Mouse (Mus musculus): ENCODE results near the gene Trio. TPM values are rescaled to one million over a fixed set of nuclear protein-coding genes. Genes with fewer than 3 reads are reported as not detected.

The Trio gene
- total RNA-seq (2014; rRNA removed) (188 and 197 TPM in 2 replicates), polyA plus RNA-seq (2015; fragmentation: Nextera tagmentation; extraction: Ambion mirVana) (19.9 and 24.0 TPM in 2 replicates)

GRCm38 (mm10) chr15:28025447-28026166, at the start of gene Trio:
TSS of gene Trio (minus strand) at chr15:28025848.
- H3K9me3 ChIP-seq (ENCODE audit: low read length) = no peaks in the 10 kb centered on the region

GRCm38 (mm10) chr15:28074416-28074970, 48.8 kb upstream of the Trio start:
- Histone ChIP-seq H3K9ac (replicated peaks; ENCODE audit: low read length) (no peak overlapping the region), H3K4me3 (ENCODE audit: low read length) (no peak overlapping the region), H3K4me2 (ENCODE audit: low read depth, low read length) (no peak overlapping the region), H3K4me1 (ENCODE audit: insufficient read depth, low read length) (no peaks in the 10 kb centered on the region), H3K9me3 (ENCODE audit: low read length) (no peaks in the 10 kb centered on the region), H3K27me3 (ENCODE audit: insufficient read depth, low read length) (no peaks in the 10 kb centered on the region), H3K27ac (no peak overlapping the region), H3K36me3 (ENCODE audit: insufficient read depth, low read length) (no peaks in the 10 kb centered on the region)
- TF ChIP-seq CTCF (IDR thresholded peaks at IDR 0.05; ENCODE audit: low read depth) = no peak
- WGBS = 81% methylated on average over 4 of the region's 4 CpGs
- no peak for DNase-seq (ENCODE audit: low spot score)
- no peak for ATAC-seq

More at GRCm38 (mm10) chr15:28025447-28026166, at the start of gene Trio:
- peak within 1 kb of the TSS; percentile 80 for H3K4me2 ChIP-seq (ENCODE audit: low read depth, low read length)
- ATAC-seq = peak; percentile 97
- under 1% methylated on average over 85 of the region's 94 CpGs for WGBS
- peak; percentile 98 for DNase-seq (ENCODE audit: low spot score)
- H3K27me3 ChIP-seq (ENCODE audit: insufficient read depth, low read length) = no peaks in the 10 kb centered on the region
- H3K9ac ChIP-seq (replicated peaks; ENCODE audit: low read length) = peak within 1 kb of the TSS; percentile 99
- TF ChIP-seq CTCF (IDR thresholded peaks at IDR 0.05; ENCODE audit: low read depth) = no peak
- H3K4me1 ChIP-seq (ENCODE audit: insufficient read depth, low read length) = peaks cover 21% of the 10 kb centered on the region
- peak within 1 kb of the TSS; percentile 98 for H3K27ac ChIP-seq
- no peaks in the 10 kb centered on the region for H3K36me3 ChIP-seq (ENCODE audit: insufficient read depth, low read length)
- peak within 1 kb of the TSS; percentile 76 for H3K4me3 ChIP-seq (ENCODE audit: low read length)

- no peak for DNase-seq (ENCODE audit: low spot score)
- no peak overlapping the region for H3K4me2 ChIP-seq (ENCODE audit: low read depth, low read length)
- H3K9ac ChIP-seq (replicated peaks; ENCODE audit: low read length) = no peak overlapping the region
- no peaks in the 10 kb centered on the region for H3K36me3 ChIP-seq (ENCODE audit: insufficient read depth, low read length)
- no peaks in the 10 kb centered on the region for H3K9me3 ChIP-seq (ENCODE audit: low read length)
- no peak for TF ChIP-seq CTCF (IDR thresholded peaks at IDR 0.05; ENCODE audit: low read depth)
- H3K4me3 ChIP-seq (ENCODE audit: low read length) = no peak overlapping the region
- no peaks in the 10 kb centered on the region for H3K4me1 ChIP-seq (ENCODE audit: insufficient read depth, low read length)
- no peak for ATAC-seq
- no peaks in the 10 kb centered on the region for H3K27me3 ChIP-seq (ENCODE audit: insufficient read depth, low read length)
- H3K27ac ChIP-seq = no peak overlapping the region
- 35% methylated on average over 7 of the region's 7 CpGs for WGBS
Measured at GRCm38 (mm10) chr15:28071601-28072000, 46.0 kb upstream of the Trio start.

GRCm38 (mm10) chr15:28070771-28071419, 45.2 kb upstream of the Trio start:
- DNase-seq (ENCODE audit: low spot score) (no peak), ATAC-seq (no peak)
- no peak overlapping the region for H3K27ac ChIP-seq
- no peaks in the 10 kb centered on the region for H3K4me1 ChIP-seq (ENCODE audit: insufficient read depth, low read length)
- 2% methylated on average over 12 of the region's 12 CpGs for WGBS
- no peaks in the 10 kb centered on the region for H3K36me3 ChIP-seq (ENCODE audit: insufficient read depth, low read length)
- no peaks in the 10 kb centered on the region for H3K27me3 ChIP-seq (ENCODE audit: insufficient read depth, low read length)
- no peaks in the 10 kb centered on the region for H3K9me3 ChIP-seq (ENCODE audit: low read length)
- H3K9ac ChIP-seq (replicated peaks; ENCODE audit: low read length) = no peak overlapping the region
- no peak for TF ChIP-seq CTCF (IDR thresholded peaks at IDR 0.05; ENCODE audit: low read depth)
- H3K4me3 ChIP-seq (ENCODE audit: low read length) = peak overlapping the region; percentile 7; the same call in 1 of the 2 replicates
- peak overlapping the region; percentile 48 for H3K4me2 ChIP-seq (ENCODE audit: low read depth, low read length)

GRCm38 (mm10) chr15:28070221-28070620, 44.6 kb upstream of the Trio start:
- H3K4me2 ChIP-seq (ENCODE audit: low read depth, low read length) = no peak overlapping the region
- 67% methylated on average over 5 of the region's 5 CpGs for WGBS

GRCm38 (mm10) chr15:28067373-28067772, 41.7 kb upstream of the Trio start:
- Histone ChIP-seq H3K4me2 (ENCODE audit: low read depth, low read length) (no peak overlapping the region), H3K36me3 (ENCODE audit: insufficient read depth, low read length) (no peaks in the 10 kb centered on the region), H3K4me1 (ENCODE audit: insufficient read depth, low read length) (no peaks in the 10 kb centered on the region), H3K4me3 (ENCODE audit: low read length) (no peak overlapping the region), H3K27me3 (ENCODE audit: insufficient read depth, low read length) (no peaks in the 10 kb centered on the region), H3K27ac (no peak overlapping the region), H3K9ac (replicated peaks; ENCODE audit: low read length) (no peak overlapping the region), H3K9me3 (ENCODE audit: low read length) (no peaks in the 10 kb centered on the region)
- peak; percentile 61 for TF ChIP-seq CTCF (IDR thresholded peaks at IDR 0.05; ENCODE audit: low read depth)
- peak; percentile 54 for DNase-seq (ENCODE audit: low spot score)
- ATAC-seq = 0 out of 2 replicates have a peak, but pooled peaks have one; percentile 18

More at GRCm38 (mm10) chr15:28070221-28070620, 44.6 kb upstream of the Trio start:
- no peak for ATAC-seq
- Histone ChIP-seq H3K4me3 (ENCODE audit: low read length) (no peak overlapping the region), H3K27ac (no peak overlapping the region), H3K4me1 (ENCODE audit: insufficient read depth, low read length) (no peaks in the 10 kb centered on the region), H3K9me3 (ENCODE audit: low read length) (no peaks in the 10 kb centered on the region), H3K9ac (replicated peaks; ENCODE audit: low read length) (no peak overlapping the region), H3K36me3 (ENCODE audit: insufficient read depth, low read length) (no peaks in the 10 kb centered on the region), H3K27me3 (ENCODE audit: insufficient read depth, low read length) (no peaks in the 10 kb centered on the region)
- no peak for DNase-seq (ENCODE audit: low spot score)
- TF ChIP-seq CTCF (IDR thresholded peaks at IDR 0.05; ENCODE audit: low read depth) = no peak

Data from hindbrain, postnatal 0 days (tissue).